Mouse (Mus musculus) c-Kit-negative CD71-positive TER-119-positive erythroid progenitor cells, embryonic 14.5 days (primary cell): ENCODE results near the gene Ric3.
A peak's percentile ranks its signal among the peaks of the same experiment; 100 is the strongest.

Experiments used
- DNase-seq: peaks from one replicate; pipeline ENCODE4 v3.0.0-alpha.2; 2013; ENCODE audit warnings: low read depth, low spot score

The Ric3 gene

GRCm38 (mm10) chr7:109050831-109051230 lies 32.3 kb downstream of the Ric3 start:
- DNase-seq: no peak

DNA sequence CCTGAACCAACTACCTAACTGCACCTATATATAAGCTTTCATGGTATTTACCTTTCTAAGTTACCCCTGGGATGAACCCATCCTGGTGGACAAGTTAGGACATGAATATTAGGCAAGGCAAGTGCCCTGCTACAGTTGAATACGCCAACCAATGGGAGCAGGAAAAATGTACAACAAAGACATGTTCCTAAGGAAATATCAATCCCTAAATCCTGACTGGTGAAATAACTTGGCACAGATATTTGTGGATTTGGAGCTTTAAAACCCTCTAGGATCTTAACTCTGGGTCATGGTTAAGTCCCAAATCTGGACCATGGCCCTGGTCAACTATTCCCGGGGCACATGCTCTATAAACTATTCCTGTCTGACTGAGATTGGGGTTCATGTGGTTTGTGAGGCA lies 37.3 kb downstream of the Ric3 start:
- no peak for DNase-seq

DNA sequence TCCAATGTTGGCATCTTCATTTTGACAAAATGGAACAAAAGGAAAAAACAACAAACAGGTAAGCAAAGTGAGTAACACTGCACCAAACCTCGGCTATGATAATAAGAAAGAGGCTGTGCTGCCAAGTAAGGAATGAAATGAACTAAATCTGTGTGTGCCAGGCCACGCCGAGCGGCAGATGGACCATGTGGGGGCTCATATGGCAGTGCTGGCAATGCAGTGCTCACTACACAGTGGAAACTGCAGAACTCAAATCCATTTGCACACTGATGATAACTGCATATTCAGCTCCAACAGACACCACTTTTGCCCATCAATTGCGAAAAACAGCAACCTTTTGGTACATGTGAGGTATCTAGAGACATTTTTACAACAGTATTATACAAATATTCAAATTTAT lies 43.7 kb downstream of the Ric3 start:
- DNase-seq: no peak

- no peak for DNase-seq
Observed at GRCm38 (mm10) chr7:109038987-109039386, 44.1 kb downstream of the Ric3 start.

- DNase-seq: no peak
Observed at GRCm38 (mm10) chr7:109038121-109038735, 44.9 kb downstream of the Ric3 start.

DNA sequence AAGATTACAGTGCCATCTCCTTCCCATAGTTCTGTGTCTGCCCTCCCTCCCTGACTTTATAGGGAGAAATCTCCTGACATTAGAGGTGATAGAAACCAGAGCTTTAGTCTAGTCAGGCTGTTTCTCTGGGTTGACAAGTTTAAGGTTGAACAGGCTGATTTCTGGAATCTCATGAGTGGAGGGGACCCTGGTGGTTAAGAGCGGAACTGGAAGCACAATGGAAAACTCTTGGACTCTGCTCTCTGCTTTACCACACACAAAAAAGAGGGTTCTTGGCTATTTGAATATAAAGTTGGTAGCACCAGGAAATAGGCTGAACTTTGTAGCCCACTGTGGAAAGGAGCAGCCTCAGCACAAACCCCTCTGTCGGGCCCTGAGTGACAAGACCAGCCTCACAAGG lies 51.1 kb downstream of the Ric3 start:
- no peak for DNase-seq

DNA sequence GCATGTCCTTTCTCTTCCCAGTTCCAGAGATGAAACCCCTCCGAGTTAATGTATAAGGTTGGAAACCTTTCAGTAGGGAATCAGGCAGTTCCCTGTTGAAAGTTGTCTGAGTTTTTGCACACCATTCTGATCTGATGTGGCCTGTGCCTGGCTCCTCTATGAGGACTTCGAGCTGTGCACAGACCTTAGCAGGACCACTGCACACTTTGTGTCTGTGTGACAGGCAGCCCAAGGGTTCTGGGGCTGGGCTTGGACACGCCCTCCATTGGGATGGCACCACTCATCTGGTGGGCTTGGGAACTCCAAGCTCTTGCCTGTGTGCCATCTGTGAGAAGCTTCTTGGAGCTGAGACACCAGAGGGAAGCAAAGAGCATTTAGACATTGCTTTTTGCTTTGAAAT lies 51.8 kb downstream of the Ric3 start:
- no peak for DNase-seq

GRCm38 (mm10) chr7:109029961-109030465 lies 53.1 kb downstream of the Ric3 start:
- no peak for DNase-seq

DNA sequence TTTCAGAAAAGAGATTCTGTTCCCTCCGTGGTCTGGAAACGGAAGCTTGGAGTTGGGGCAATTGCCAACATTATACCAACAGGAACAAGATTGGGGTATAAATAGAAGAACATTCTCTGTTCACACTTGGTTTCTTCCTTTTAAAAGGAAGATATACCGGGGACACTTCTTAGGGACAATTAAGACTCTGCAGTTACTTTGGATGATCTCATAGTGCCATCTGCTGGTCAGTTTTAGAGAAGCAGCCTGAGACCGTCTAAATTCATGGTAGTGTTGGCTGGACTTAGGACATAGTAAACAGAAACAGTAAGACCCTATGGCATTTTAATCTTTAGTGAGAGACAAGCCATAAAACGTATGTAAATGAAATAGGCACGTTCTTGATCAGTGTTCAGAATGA lies 54.9 kb downstream of the Ric3 start:
- peak; percentile 11 for DNase-seq

DNA sequence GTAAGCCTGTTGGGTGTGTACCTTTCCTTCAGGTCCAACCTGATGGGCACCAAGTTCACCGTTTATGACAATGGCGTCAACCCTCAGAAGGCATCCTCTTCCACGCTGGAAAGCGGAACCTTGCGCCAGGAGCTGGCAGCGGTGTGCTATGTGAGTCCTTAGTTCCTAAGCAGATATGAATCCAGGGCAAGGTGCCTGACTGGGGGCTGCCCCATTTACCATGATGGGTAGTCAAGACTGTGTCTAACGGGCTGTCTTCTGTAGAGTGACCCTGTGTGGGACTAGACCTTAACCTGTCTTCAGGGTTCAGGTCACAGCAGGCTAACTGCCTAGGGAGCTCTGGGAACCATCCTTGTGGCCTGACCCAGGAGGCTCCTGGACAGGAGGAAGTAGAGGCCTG lies 55.4 kb downstream of the Ric3 start:
- no peak for DNase-seq

DNA sequence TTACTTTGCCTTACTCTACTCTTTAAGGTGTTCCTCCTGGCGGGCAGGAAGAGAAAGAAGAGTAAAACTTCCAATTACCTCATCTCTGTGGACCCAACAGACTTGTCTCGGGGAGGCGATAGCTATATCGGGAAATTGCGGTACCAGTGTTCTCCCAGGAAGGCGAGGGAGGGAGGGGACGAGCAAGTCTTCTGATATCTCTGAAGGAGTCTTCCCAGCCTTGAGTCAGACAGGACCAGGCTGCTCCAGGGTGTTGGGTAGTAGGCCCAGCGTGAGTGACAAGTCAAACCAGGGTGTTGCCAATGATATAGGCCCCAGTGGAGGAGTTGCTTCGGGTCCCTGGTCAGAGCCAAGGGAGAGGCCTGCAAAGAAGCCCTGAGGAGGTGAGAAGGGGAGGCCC lies 56.2 kb downstream of the Ric3 start:
- no peak for DNase-seq

GRCm38 (mm10) chr7:109025743-109026142 lies 57.4 kb downstream of the Ric3 start:
- DNase-seq: no peak

- DNase-seq: peak; percentile 16
Observed at GRCm38 (mm10) chr7:109021428-109021827, 61.7 kb downstream of the Ric3 start.

- no peak for DNase-seq
Observed at GRCm38 (mm10) chr7:109019243-109019642, 63.9 kb downstream of the Ric3 start.

GRCm38 (mm10) chr7:109016378-109016923 lies 66.7 kb downstream of the Ric3 start:
- no peak for DNase-seq

GRCm38 (mm10) chr7:109014851-109015250 lies 68.3 kb downstream of the Ric3 start:
- DNase-seq: no peak

GRCm38 (mm10) chr7:109012998-109013625 lies 70.0 kb downstream of the Ric3 start:
- no peak for DNase-seq

DNA sequence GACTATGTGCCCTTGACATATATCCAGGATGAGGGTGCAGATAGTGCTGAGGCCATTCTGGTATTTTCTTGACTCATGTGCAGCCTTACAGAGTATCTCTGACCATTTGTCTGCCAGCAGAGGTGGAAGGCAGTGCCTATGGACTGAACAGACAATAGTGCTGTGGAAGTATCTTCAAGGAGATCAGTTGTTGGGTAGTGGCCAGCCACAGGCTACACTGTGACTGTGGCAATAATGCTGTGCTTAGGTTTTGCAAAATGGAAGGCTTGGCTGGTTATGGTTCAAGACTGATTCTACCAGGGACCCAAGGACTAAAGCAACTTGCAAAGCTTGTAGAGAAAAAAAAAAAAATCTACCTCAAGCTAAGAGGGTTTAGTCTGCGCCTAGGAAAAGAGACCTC lies 70.6 kb downstream of the Ric3 start:
- DNase-seq: no peak

- no peak for DNase-seq
Observed at GRCm38 (mm10) chr7:109011596-109012180, 71.4 kb downstream of the Ric3 start.

DNA sequence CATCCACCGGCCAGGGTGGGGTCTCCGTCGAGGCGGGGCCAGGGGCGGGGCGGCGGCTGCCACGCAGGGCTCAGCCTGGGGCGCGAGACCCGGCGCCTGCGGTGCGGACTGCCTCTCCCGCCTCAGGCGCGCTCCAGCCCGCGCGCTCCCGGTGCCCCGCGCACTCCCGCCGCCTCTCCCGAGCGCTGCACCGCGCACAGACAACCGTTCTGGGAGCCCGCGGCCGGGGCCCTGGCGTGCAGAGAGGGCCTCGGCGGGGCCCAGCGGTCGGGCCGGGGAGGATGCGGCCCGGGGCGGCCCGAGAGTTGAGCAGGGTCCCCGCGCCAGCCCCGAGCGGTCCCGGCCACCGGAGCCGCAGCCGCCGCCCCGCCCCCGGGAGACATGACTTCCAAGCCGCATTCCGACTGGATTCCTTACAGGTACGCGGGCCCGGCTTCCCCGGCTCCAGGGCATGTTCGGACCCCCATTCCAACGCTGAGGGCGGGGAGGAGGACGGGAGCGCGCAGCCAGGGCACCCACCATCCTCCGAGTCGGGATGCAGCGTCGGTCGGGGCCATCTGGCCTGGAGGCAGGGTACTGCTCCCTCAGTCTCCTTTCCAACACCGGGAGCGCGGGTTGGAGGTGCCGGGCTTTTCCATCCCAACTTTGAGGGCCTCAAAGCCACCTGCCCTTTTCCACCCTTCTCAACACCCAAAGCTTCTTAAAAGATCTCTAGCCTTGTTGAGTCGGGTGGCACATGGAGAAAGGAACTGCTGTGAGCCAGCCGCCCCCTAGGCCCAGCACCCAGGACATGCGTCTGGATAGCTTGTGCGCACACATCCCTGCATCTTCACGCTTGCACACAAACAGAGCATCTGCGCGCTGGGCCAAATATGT lies 72.2 kb downstream of the Ric3 start:
- DNase-seq: no peak

DNA sequence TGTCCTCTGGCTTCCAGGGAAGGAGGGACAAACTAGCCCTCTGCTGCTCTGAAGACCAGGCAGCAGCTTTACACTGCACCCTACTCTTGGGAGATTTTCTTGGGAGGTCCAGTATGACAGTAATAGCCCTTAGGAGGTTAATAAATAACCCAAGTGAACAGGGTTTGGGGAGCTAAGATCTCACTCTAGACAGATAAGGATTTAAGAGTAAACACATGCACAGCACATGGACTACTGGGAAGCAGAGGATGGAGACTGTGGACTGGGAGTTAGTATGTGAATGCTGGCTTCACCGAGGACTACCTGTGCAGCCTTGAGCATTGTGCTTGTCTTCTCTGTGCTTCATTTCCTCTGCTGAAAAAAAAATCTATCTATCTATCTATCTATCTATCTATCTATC lies 73.9 kb downstream of the Ric3 start:
- no peak for DNase-seq

DNA sequence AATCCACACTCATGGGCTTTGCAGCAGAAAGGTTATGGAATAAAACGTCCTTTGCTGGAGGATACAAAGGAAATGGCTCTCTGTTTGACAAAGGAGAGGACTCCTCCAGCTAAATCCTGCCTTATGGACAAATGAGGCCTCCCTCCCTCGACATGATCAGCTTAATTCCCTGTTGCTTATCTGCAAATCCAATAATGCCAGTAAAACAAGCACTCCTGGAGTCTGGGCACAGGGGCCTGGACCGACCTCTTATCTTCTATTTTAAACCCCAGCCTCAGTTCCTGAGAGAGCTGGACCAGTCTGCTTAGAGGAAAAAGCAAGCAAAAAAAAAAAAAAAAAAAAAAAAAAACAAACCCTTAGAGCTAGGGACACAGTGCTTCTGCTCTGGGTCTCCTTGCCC lies 79.5 kb downstream of the Ric3 start:
- DNase-seq: no peak
